Mouse (Mus musculus) spleen, postnatal 10 days (tissue): ENCODE results near the gene Chpf.

ENCODE experiments used
- DNase-seq, 2 experiments: peaks; one replicate each; pipeline ENCODE4 v3.0.0; 2021 to 2022; ENCODE audit warnings: low spot score in 2 of 2

Chpf gene

DNA sequence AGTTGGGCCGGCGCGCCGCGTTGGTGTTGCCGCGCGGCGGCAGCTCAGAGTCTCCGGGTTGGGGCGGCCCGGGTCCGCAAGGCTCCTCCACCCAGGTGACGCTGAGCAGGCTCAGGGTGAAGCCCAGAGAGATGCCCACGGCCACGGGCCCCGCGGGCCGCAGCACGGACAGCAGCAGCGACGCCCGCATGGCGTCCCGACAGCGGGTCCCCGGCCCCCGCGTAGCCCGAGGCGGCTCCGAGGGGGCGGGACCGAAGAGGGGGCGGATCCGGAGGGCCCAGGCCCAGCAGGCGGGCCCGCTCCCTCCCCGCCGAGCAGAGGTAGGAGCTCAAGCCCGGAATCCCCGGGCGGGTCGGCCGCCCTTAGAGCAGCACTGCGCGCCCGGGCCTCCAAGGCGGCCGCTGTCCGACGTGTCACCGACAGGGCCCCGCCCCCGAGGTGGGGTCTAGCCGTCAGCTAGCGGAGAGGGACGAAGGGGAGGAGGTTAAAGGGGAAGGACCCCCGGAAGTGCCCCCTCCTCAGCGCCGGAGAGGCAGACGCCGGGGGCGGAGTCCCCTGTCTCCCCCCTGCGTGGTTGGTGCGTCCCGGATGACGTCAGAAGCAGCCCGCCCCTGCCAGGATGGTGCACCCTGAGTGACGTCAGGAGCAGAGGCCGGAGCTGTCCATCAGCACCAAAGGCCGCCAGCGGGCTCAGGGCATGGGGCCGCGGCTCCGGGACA lies at the start of gene Chpf, which contains the start of gene Tmem198:
Gene Chpf (minus strand): TSS at position 392 of the 719 bp plus-strand sequence.
Gene Tmem198 (plus strand): TSS at position 617 of the 719 bp plus-strand sequence.
- DNase-seq: peak; percentile 82 to 91

- peak in 1 of 2 experiments; percentile 71 for DNase-seq
These were observed 45.6 kb upstream of the Chpf start for GRCm38 (mm10) chr1:75524679-75525078.

- DNase-seq: peak; percentile 83 to 94
These were observed 42.4 kb upstream of the Chpf start, which contains the start of gene Stk11ip for GRCm38 (mm10) chr1:75521321-75522031. Gene Stk11ip, plus strand, starts transcription at chr1:75521529.

GRCm38 (mm10) chr1:75519576-75519975 lies 40.5 kb upstream of the Chpf start:
- DNase-seq: no peak

GRCm38 (mm10) chr1:75518427-75518826 lies 39.3 kb upstream of the Chpf start:
- DNase-seq: no peak

DNA sequence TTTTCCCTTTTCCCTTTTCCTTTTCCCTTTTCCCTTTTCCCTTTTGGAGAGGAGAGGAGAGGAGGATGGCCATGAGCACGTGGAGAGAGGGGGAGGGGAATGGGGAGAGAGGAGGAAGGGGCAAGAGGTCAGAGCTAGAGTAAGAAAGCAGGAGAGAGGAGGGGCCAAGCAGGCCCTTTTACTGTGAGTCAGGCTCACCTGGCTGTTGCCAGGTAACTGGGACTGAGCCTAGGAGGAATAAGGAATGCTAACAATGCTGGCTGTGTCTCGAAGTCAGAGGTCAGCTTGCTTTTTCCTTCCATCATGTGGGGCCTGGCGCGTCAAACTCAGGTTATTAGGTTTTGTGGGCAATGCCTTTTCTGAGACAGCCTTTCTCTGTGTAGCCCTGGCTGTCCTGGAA lies 38.9 kb upstream of the Chpf start:
- DNase-seq: no peak

DNA sequence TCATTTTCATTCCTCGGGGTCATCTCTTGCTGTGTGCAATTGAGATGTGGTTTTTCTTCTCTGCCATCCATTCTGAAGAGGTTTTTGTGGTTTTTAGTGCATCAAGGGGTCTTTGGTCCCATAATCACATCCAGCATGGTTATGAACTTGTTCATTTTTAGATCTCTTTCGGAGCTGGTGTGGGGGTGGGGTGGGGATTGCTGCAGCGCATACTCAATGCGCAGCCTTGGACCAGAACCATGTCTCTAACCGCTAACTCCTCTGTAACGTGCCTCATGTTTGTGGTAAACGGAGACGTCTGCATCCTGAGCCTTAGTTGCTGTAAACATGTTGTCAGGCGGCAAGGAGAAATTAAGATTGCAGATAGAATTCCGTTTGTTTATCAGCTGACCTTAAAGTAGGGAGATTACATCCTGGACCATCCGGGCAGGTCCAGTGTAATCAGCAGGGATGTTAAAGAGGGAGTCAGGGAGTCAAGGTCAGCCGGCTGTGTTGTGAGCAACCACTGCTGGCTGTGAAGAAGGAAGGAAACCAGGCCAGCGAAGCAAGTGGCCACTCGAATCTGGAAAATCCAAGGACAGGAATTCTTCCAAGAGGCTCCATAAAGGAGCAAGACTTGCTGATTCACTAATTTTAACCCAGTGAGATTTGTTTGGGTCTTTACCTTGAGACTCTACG lies 37.7 kb upstream of the Chpf start:
- DNase-seq: no peak

DNA sequence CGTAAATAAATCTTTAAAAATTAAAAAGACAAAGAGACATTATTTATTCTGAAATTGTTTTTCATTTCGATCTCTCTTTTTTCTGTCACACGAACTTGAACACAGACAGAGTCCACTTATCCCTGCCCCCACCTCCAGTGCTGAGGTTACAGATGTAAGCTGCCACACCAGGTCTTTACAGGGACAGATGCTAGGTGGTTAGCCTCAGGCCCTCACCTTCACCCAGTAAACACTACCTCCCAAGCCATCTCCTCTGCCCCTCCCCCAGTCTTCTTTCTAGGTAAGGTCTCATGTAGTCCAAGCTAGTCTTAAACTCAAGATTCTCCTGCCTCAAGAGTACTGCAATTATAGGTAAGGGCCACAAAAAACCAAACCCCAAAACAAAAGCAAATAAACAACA lies 33.4 kb upstream of the Chpf start:
- DNase-seq: no peak

GRCm38 (mm10) chr1:75511437-75512210 lies 32.5 kb upstream of the Chpf start:
- DNase-seq: no peak

DNA sequence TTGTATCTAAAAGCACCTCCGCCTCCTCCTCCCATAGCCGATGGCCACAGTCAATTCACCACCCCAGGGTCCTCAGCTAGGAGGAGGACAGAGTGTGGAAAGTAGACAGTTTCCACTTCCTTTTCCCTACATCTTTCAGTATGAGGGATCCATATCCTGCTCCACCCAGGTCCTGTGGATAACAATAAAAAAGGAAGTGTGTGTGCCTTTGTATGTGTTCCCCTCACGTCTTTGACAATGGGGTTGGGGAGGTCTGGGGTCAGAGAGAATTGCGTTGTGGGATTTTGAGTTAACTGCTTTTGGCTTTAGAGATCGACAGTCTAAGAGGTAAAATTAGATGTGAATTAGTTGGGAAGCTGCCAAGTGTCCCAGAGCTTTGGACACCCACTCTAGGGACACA lies 31.0 kb upstream of the Chpf start:
- no peak for DNase-seq

GRCm38 (mm10) chr1:75509586-75509985 lies 30.5 kb upstream of the Chpf start:
- no peak for DNase-seq

GRCm38 (mm10) chr1:75507006-75507405 lies 27.9 kb upstream of the Chpf start, which contains the start of gene Inha:
Gene Inha, plus strand, starts transcription at chr1:75507077.
- DNase-seq: no peak

DNA sequence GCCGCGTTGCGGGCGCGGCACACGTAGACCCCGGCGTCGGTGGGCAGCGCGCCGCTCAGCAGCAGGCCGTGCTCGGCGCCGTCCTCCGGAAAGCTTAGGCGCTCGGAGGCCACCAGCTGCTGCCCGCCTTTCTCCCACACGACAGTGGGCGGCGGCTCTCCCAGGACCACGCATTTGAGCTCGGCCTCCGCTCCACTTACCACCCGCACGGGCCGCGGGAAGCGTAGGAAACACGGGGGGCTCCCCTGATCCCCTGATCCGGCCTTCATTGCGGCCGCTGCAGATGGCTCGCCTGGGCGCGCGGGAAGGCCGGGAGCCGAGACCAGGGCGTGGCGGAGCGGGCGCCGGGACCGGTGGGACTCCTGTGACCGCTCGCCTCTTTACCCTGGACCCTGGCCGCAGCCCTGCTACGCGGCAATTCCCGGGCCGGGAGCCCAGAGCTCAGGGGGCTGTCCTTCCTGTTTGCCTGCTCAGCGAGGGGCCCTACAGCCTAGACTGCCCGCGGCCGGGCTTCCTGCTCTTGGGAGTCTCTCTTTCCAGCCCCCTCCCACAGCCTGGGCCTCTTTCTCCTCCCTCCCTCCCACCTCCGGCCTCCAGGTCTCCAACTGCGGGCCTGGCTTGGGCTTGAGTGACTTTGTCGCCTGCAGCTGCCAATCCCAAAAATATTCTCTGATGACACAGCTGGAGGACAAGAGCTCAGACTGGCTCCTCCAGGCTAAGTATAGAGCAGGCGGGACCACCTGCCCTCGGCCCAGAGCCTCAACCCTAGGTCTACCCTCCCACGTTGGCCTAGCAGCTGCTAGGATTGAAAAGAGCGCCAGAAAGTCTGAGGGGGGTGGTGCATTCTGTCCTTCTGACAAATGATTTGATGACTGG lies 27.1 kb upstream of the Chpf start, which contains the start of gene Obsl1:
Gene Obsl1 (minus strand): TSS at position 497 of the 876 bp plus-strand sequence.
- DNase-seq: no peak

DNA sequence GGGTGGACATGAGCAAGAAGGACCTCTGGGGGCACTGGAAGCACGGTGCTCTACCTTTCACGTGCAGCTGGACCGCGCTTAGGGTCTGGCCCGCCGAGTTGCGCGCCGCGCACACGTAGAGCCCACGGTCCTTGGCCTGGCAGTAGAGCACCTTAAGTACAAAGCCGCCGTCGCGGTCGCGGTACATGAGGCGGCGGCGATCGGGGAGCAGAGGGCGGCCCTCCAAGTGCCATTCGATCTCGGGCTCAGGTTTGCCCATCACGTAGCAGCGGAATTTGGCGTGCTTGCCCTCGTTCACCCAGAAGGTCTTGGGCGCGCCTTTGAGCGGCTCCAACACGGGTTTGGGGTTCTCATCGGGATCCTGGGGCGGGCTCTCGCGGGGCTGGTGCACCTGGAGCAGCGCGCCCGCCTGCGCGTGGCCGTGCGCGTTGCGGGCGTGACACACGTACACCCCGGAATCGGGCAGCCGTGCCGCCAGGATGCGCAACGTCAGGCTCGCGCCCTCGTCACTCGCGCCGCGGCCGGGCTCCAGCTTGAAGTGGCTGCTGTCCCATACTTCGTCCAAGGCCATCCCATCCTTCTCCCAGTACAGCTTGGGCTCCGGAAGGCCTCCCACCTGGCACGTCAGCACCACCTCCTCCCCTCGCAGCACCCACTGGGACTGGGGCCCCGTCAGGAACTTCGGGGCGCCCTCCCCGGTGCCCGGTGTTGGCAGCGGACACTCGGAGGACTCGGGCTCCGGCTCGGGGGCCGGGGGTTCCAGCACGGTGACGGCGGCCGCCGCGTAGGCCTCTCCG lies 26.2 kb upstream of the Chpf start:
- no peak for DNase-seq

DNA sequence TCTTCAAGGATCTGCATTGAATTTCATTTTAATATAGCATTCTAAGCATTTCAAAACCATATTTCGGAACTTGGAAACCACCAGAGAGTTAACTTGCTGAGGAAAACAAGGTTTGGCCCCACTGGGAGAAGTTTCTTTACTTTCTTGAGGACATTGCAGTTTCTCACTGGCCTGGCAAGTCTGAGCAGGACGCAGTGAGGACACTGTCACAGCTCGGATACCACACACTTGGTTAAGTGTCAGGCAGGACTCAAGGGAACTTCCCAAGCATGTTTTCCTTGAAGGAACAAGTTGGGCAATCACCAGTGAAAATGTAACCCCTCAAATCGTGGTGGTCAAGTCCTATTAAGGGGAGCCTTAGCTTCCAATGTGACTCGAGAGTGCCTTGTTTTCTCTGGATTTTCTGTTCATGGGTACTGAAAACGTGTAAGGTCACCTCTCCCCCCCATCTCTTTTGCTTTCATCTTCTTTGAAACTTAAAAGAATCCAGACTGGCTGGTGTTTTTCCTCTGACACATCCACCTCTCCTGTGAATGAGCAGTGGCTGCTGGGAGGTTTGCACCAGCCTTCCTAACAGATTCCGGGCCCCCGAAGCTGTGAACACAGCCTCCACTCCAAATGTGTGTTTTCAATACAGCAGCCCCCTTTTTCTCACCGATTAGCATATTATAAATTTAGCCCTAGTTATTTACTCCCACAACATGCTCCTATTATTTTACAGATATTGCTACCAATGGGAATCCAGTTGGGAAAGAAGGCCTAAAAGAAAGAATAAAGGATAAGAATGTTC lies 25.3 kb upstream of the Chpf start:
- DNase-seq: no peak

DNA sequence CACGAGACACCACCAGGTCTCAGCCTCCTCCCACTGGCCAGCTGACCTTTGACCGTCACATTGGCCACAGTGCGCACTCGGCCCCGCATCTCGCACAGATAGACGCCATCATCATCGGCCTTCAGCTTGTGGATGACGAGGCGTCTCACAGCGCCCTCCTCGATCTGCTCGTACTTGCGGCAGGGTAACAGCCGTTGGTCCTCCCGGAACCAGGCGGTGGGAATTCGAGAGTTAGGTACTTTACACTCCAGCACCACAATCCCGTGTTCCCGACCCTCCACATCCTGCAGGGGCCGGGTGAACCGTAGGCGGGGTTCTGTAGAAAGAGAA lies 24.5 kb upstream of the Chpf start:
- no peak for DNase-seq

- no peak for DNase-seq
These were observed 24.0 kb upstream of the Chpf start for GRCm38 (mm10) chr1:75502945-75503650.

GRCm38 (mm10) chr1:75501905-75502304 lies 22.8 kb upstream of the Chpf start:
- no peak for DNase-seq
